In the genomic region with DNA sequence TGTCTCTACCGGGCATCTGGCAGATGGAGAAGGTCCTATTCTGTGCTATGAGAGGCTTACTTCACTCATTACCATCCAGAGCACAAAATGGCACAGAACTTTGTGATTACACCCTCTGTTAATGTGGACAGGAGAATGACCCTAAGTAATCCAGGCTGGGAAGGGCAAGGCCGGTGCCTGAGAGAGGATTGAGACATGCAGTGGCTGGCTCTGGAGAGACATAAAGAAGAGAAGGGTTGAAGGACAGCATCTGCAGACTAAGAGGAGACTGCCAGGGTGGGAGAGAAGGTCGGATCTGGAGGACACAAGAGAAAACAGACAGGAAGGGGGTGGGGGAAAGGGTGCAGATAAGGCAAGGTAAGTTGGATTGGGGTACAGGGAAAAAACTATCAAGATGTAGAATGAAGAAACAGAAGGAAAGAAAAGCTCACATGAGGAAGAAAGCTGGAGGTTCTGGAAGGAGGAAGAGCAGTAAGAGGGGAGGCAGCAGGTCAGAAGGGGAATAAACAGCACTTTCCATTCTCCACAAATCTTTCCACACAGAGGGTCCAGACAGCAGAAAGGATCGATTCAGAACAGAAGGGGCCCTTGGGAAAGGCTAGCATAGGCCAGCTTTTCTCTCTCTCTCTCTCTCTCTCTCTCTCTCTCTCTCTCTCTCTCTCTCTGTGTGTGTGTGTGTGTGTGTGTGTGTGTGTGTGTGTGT, we compare ENCODE assay signal across 13 mouse cellular contexts. TPM values are rescaled to one million over a fixed set of nuclear protein-coding genes. Genes with fewer than 3 reads are reported as not detected.
DNase-seq lines count a peak whose midpoint lies in the region; ATAC-seq and TF ChIP-seq lines count a peak whose summit lies in the region.
"Had no signal": no experiment of that assay in that cellular context is flagged by ENCODE, and none has a peak within 500 bp of the region (broad histone marks: within the 10 kb centered on the region; RNA-seq: fewer than 3 reads in every experiment).

No protein-coding gene starts in this region.

- H3K4me2 ChIP-seq in hindbrain, embryonic 11.5 days (replicated peaks; ENCODE audit: low read depth, low read length): peak overlapping the region; percentile 60
- peak overlapping the region; percentile 61 for H3K4me2 ChIP-seq in midbrain, embryonic 15.5 days
- H3K4me2 ChIP-seq: limb, embryonic 12.5 days had no signal

- peak overlapping the region; percentile 87; the same call in 1 of the 2 replicates for H3K27ac ChIP-seq in ES-E14 (ENCODE audit: insufficient read depth, low read depth, low read length, poor library complexity, severe bottlenecking)
- H3K27ac ChIP-seq in embryonic facial prominence, embryonic 10.5 days (replicated peaks): peak overlapping the region; percentile 96
- H3K27ac ChIP-seq in hindbrain, embryonic 11.5 days (ENCODE audit: low read depth, low read length): peak overlapping the region; percentile 95
- peak overlapping the region; percentile 93 for H3K27ac ChIP-seq in midbrain, embryonic 15.5 days
- H3K27ac ChIP-seq: limb, embryonic 12.5 days had no signal

- H3K36me3 ChIP-seq in ES-E14 (ENCODE audit: control insufficient read depth, insufficient read depth, low read length, poor library complexity, severe bottlenecking): peaks cover 10% of the 10 kb centered on the region
- peaks cover 23% of the 10 kb centered on the region for H3K36me3 ChIP-seq in embryonic facial prominence, embryonic 10.5 days (replicated peaks)
- H3K36me3 ChIP-seq in hindbrain, embryonic 11.5 days (ENCODE audit: control insufficient read depth, insufficient read depth, low read length): peaks cover 3% of the 10 kb centered on the region; the same call in 1 of the 2 replicates
- H3K36me3 ChIP-seq in midbrain, embryonic 15.5 days (replicated peaks): peaks cover 12% of the 10 kb centered on the region; the same call in 1 of the 2 replicates

- 30% methylated on average over 4 of the region's 4 CpGs for WGBS in embryonic facial prominence, embryonic 10.5 days
- 23% methylated on average over 4 of the region's 4 CpGs for whole genome bisulfite sequencing in hindbrain, embryonic 11.5 days
- 5% methylated on average over 4 of the region's 4 CpGs for WGBS in midbrain, embryonic 15.5 days

- no peaks in the 10 kb centered on the region for H3K9me3 ChIP-seq in ES-E14 (ENCODE audit: control insufficient read depth, insufficient read depth, low read depth, low read length)
- no peaks in the 10 kb centered on the region for H3K9me3 ChIP-seq in embryonic facial prominence, embryonic 10.5 days
- H3K9me3 ChIP-seq in hindbrain, embryonic 11.5 days (ENCODE audit: control insufficient read depth, low read length): no peaks in the 10 kb centered on the region
- H3K9me3 ChIP-seq in midbrain, embryonic 15.5 days: no peaks in the 10 kb centered on the region
- H3K9me3 ChIP-seq: limb, embryonic 12.5 days had no signal

- H3K4me1 ChIP-seq in ES-E14 (ENCODE audit: control insufficient read depth in 2 of 2, insufficient read depth in 2 of 2, low read length in 2 of 2, poor library complexity in 1 of 2): peaks cover 16 to 26% of the 10 kb centered on the region in 2 experiments; a peak in 3 of 4 replicates
- peaks cover 58% of the 10 kb centered on the region for H3K4me1 ChIP-seq in embryonic facial prominence, embryonic 10.5 days
- peaks cover 9% of the 10 kb centered on the region; the same call in 1 of the 2 replicates for H3K4me1 ChIP-seq in hindbrain, embryonic 11.5 days (replicated peaks; ENCODE audit: control insufficient read depth, insufficient read depth, low read length)
- H3K4me1 ChIP-seq in midbrain, embryonic 15.5 days: peaks cover 57% of the 10 kb centered on the region

- peak overlapping the region; percentile 21 to 64 for H3K4me3 ChIP-seq in ES-E14 (ENCODE audit: insufficient read depth in 1 of 2, low read depth in 1 of 2, low read length in 2 of 2, poor library complexity in 1 of 2, severe bottlenecking in 1 of 2)
- H3K4me3 ChIP-seq in embryonic facial prominence, embryonic 10.5 days: peak overlapping the region; percentile 88
- H3K4me3 ChIP-seq in hindbrain, embryonic 11.5 days (ENCODE audit: low read depth, low read length): peak overlapping the region; percentile 82
- H3K4me3 ChIP-seq in midbrain, embryonic 15.5 days: no peak overlapping the region
- H3K4me3 ChIP-seq: limb, embryonic 12.5 days had no signal

- no peak for ATAC-seq in hindbrain, embryonic 11.5 days (ENCODE audit: low FRiP score)
- no peak for ATAC-seq in midbrain, embryonic 15.5 days (replicated peaks)

- peak overlapping the region; percentile 4; the same call in 1 of the 2 replicates for H3K9ac ChIP-seq in ES-E14 (ENCODE audit: insufficient read depth, low read depth, low read length, poor library complexity, severe bottlenecking)
- peak overlapping the region; percentile 61 for H3K9ac ChIP-seq in hindbrain, embryonic 11.5 days (ENCODE audit: low read depth, low read length)
- no peak overlapping the region for H3K9ac ChIP-seq in midbrain, embryonic 15.5 days
- H3K9ac ChIP-seq: limb, embryonic 12.5 days had no signal

- DNase-seq in ES-E14 (ENCODE audit: low read depth, low spot score): no peak
- DNase-seq in embryonic facial prominence, embryonic 10.5 days (ENCODE audit: low spot score): no peak
- peak; percentile 43 for DNase-seq in hindbrain, embryonic 11.5 days (ENCODE audit: low spot score)
- no peak for DNase-seq in kidney, postnatal 10 days
- DNase-seq in ovary, postnatal 14 days (ENCODE audit: low spot score): no peak
- DNase-seq in gastrocnemius, postnatal 36 days: no peak
- DNase-seq in frontal cortex, postnatal 36 days (ENCODE audit: low spot score in 2 of 2): no peak
- DNase-seq: cerebellum, postnatal 36 days; kidney, adult 18-20 months; layer of hippocampus, adult 9-11 months; lung, adult 2 months had no signal

- intact Hi-C loops in gastrocnemius, postnatal 36 days (cut with DNase I): no loop called here

- H3K27me3 ChIP-seq in embryonic facial prominence, embryonic 10.5 days (replicated peaks; ENCODE audit: low read depth, poor library complexity, severe bottlenecking): no peaks in the 10 kb centered on the region
- no peaks in the 10 kb centered on the region for H3K27me3 ChIP-seq in hindbrain, embryonic 11.5 days (ENCODE audit: control insufficient read depth, insufficient read depth, low read length)
- no peaks in the 10 kb centered on the region for H3K27me3 ChIP-seq in midbrain, embryonic 15.5 days (replicated peaks)
- H3K27me3 ChIP-seq: limb, embryonic 12.5 days had no signal

- in situ Hi-C loops in ES-E14 (cut with MboI; ENCODE audit: low sequenced_read_pairs in 2 of 2, unreplicated experiment in 2 of 2): no loop called here

TF ChIP-seq in ES-E14, 5 proteins besides CTCF, POLR2A, EP300 and RAD21:
- TF ChIP-seq CHD2 (IDR thresholded peaks at IDR 0.05; ENCODE audit: low read depth, low read length) (no peak), HCFC1 (IDR thresholded peaks at IDR 0.05; ENCODE audit: borderline replicate concordance, insufficient read depth, low read length) (no peak), MAFK (IDR thresholded peaks at IDR 0.05; ENCODE audit: insufficient read depth, low read depth, low read length) (no peak), ZNF384 (IDR thresholded peaks at IDR 0.05; ENCODE audit: low read depth, low read length) (no peak)

RNA-seq across cellular contexts. Expression of a gene that starts 4.0 kb away (rescaled TPM):
- total RNA-seq in ES-E14 (2012; rRNA removed): 15.8 and 22.6 TPM in 2 replicates
- polyA plus RNA-seq in embryonic facial prominence, embryonic 10.5 days (2016; fragmentation: Nextera tagmentation; extraction: Ambion mirVana): 6.3 and 6.8 TPM in 2 replicates
- 29.9 and 37.9 TPM in 2 replicates for polyA plus RNA-seq in hindbrain, embryonic 11.5 days (2014; fragmentation: Nextera tagmentation; extraction: Ambion mirVana)
- polyA plus RNA-seq in midbrain, embryonic 15.5 days (2015; fragmentation: Nextera tagmentation; extraction: Ambion mirVana): 11.9 TPM in 2 replicates
- 1 to 10 TPM; 5.4 to 5.5 TPM for total RNA-seq in gastrocnemius, postnatal 36 days (2021)

RNA-seq across cellular contexts. Expression of a gene that starts 35.0 kb away (rescaled TPM):
- total RNA-seq in ES-E14 (2012; rRNA removed): 17.6 and 17.8 TPM in 2 replicates
- 15.1 and 15.6 TPM in 2 replicates for polyA plus RNA-seq in embryonic facial prominence, embryonic 10.5 days (2016; fragmentation: Nextera tagmentation; extraction: Ambion mirVana)
- polyA plus RNA-seq in hindbrain, embryonic 11.5 days (2014; fragmentation: Nextera tagmentation; extraction: Ambion mirVana): 14.4 and 16.1 TPM in 2 replicates
- polyA plus RNA-seq in midbrain, embryonic 15.5 days (2015; fragmentation: Nextera tagmentation; extraction: Ambion mirVana): 18.0 and 18.6 TPM in 2 replicates
- 1 to 10 TPM; 7.9 to 8.0 TPM for total RNA-seq in gastrocnemius, postnatal 36 days (2021)
